Mouse (Mus musculus) liver, embryonic 14.5 days (tissue): ENCODE data around the gene Ppt1. TPM values are rescaled to one million over a fixed set of nuclear protein-coding genes. Genes with fewer than 3 reads are reported as not detected.
A peak's percentile ranks its signal among the peaks of the same experiment; 100 is the strongest.

Experiments
- ATAC-seq: fragments of 200-750 bp; cut with Nextera tagmentation; 2 replicates; pipeline ENCODE4 v1.8.0; 2017; ENCODE audit warnings: moderate number of reproducible peaks, mild to moderate bottlenecking, moderate library complexity; ENCODE audit not compliant: insufficient read depth
- DNase-seq, 3 experiments: peaks; one replicate each; pipeline ENCODE4 v3.0.0-alpha.2; 2012 to 2013; ENCODE audit warnings: low read depth in 3 of 3, low spot score in 3 of 3
- H3K27ac ChIP-seq: fragments of 300-500 bp; sonication (generic); 2 replicates; pipeline ENCODE4 v1.5.1; 2014; ENCODE audit warnings: moderate library complexity, mild to moderate bottlenecking, control low read depth, inconsistent platforms
- H3K27me3 ChIP-seq: fragments of 300-500 bp; sonication (generic); 2 replicates; pipeline ENCODE4 v1.6.1; 2014; ENCODE audit warnings: mild to moderate bottlenecking, low read length, moderate library complexity; ENCODE audit not compliant: control insufficient read depth, insufficient read depth
- H3K36me3 ChIP-seq: fragments of 300-500 bp; sonication (generic); replicated peaks from 2 replicates; pipeline ENCODE4 v1.6.1; 2014; ENCODE audit warnings: low read depth; ENCODE audit not compliant: control insufficient read depth, insufficient read depth
- H3K4me1 ChIP-seq, 2 experiments: fragments of 200-500 bp in 1 of 2; fragments of 300-500 bp in 1 of 2; sonication (generic) in 1 of 2; replicated peaks; 2 replicates each; pipeline ENCODE4 v1.6.1; 2012 to 2014; ENCODE audit warnings: antibody characterized with exemption in 1 of 2, inconsistent platforms in 1 of 2, low read length in 1 of 2; ENCODE audit not compliant: control insufficient read depth in 2 of 2, insufficient read depth in 2 of 2
- H3K4me2 ChIP-seq: fragments of 300-500 bp; sonication (generic); 2 replicates; pipeline ENCODE4 v1.6.1; 2014; ENCODE audit warnings: low read depth, mild to moderate bottlenecking, control low read depth, moderate library complexity
- H3K4me3 ChIP-seq, 2 experiments: fragments of 200-500 bp in 1 of 2; fragments of 300-500 bp in 1 of 2; sonication (generic) in 1 of 2; 2 replicates each; pipeline ENCODE4 v1.5.1; 2012 to 2014; ENCODE audit warnings: low read depth in 2 of 2, low read length in 2 of 2, mild to moderate bottlenecking in 2 of 2, control low read depth in 1 of 2, inconsistent platforms in 1 of 2, moderate library complexity in 1 of 2; ENCODE audit not compliant: insufficient read depth in 1 of 2
- H3K9ac ChIP-seq: fragments of 300-500 bp; sonication (generic); replicated peaks from 2 replicates; pipeline ENCODE4 v1.6.1; 2014; ENCODE audit warnings: mild to moderate bottlenecking, control low read depth, moderate library complexity
- H3K9me3 ChIP-seq: fragments of 300-500 bp; sonication (generic); 2 replicates; pipeline ENCODE4 v1.6.1; 2016; ENCODE audit warnings: low read length, mixed read lengths; ENCODE audit not compliant: control insufficient read depth
- CTCF ChIP-seq: IDR thresholded peaks from 2 replicates; pipeline ENCODE4 v1.5.1; 2016; ENCODE audit warnings: antibody characterized with exemption, low read depth, control low read depth
- EP300 ChIP-seq: IDR thresholded peaks from 2 replicates; pipeline ENCODE4 v1.6.1; 2016; ENCODE audit warnings: antibody characterized with exemption, low read depth
- WGBS: fragments of 180-500 bp; shearing (Covaris S2); extraction: QIAGEN DNeasy Blood & Tissue Kit; methylation state at CpG from one replicate; pipeline ENCODE4 v1.1.7; 2014; ENCODE audit not compliant: insufficient replicate concordance; 5-methylcytosine and 5-hydroxymethylcytosine counted together
- polyA plus RNA-seq, 2 experiments: library from polyadenylated mRNA; depleted of rRNA in 1 of 2; stranded (reverse) in 1 of 2; unstranded in 1 of 2; fragments of >200 nt; fragmentation: Nextera tagmentation in 1 of 2; extraction: Ambion mirVana in 1 of 2; gene quantifications; 2 replicates each; pipeline versions ENCODE4 v1.2.1 to v1.2.3; 2012 to 2014

The Ppt1 gene
- polyA plus RNA-seq, 2 experiments: 10.4 to 17.6 TPM

DNA sequence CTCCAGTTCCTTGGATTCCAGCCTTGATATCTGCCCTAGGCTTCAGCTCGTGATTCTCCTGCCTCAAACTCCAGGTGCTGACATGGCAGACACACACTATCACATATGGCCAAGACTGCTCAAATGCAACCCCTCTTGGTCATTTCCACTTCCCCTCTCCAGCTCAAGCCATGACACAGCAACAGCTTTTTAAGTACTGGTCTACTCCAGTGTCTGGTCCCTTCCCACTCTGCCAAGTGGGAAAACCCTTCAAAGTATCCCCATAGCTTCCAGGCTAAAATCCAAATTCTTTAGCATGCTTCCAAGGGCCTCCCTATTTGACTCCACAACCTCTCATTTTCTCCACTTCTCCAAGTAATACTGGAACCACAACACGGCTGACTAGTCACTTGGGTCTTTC is 48.0 kb downstream of the Ppt1 start:
- no peaks in the 10 kb centered on the region for H3K36me3 ChIP-seq
- H3K9ac ChIP-seq: peak overlapping the region; percentile 90; the same call in 1 of the 2 replicates
- H3K4me3 ChIP-seq: peak overlapping the region; percentile 89 to 91; a peak in 3 of 4 replicates
- peak overlapping the region; percentile 100 for H3K4me2 ChIP-seq
- no peaks in the 10 kb centered on the region for H3K27me3 ChIP-seq
- DNase-seq (no peak), ATAC-seq (no peak)
- TF ChIP-seq EP300: no peak
- no peak for TF ChIP-seq CTCF
- peaks cover 20 to 21% of the 10 kb centered on the region in 2 experiments for H3K4me1 ChIP-seq
- no peaks in the 10 kb centered on the region for H3K9me3 ChIP-seq
- peak overlapping the region; percentile 38; the same call in 1 of the 2 replicates for H3K27ac ChIP-seq
- WGBS: 17% methylated on average over 2 of the region's 2 CpGs

DNA sequence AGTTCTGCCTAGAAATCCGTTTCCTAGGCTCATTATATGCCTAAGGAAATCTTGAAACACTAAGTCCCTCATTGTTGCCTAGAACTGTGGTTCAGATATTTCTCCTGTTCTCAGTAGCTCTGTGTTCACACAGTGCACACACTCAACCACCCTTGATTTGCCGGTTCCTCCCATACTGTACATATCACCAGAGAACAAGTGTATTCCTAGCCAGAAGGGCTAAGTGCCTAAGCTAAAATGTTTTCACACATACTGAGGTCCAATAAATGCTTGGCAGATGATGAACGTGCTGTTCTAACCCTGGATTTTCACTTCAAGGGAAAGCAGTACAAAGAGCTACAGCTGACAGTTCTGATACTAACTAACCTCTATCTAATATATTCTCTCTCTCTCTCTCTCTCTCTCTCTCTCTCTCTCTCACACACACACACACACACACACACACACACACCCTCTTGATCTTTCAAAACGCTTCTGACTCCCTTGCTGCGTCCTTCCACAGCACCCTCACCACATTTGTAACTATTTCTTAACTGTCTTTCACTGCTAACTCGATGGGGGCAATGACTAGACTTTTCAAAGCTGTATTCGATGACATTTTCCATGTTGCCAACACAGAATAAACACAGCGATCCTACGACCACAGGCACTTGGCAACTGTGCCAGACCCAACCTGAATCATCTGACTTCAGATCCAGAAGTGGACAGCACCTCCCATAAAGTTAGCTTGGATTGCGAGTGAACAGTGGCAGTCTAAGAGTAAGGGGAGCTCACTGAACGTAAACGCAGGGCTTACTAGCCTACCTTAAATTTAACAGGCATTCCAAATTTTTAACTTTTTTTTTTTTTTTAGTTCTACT is 48.7 kb downstream of the Ppt1 start:
- H3K9ac ChIP-seq: peak overlapping the region; percentile 90
- no peaks in the 10 kb centered on the region for H3K36me3 ChIP-seq
- WGBS: 7% methylated on average over 12 of the region's 12 CpGs
- ATAC-seq (no peak), DNase-seq (no peak)
- peak overlapping the region; percentile 99 for H3K27ac ChIP-seq
- TF ChIP-seq EP300: no peak
- TF ChIP-seq CTCF: no peak
- H3K9me3 ChIP-seq: no peaks in the 10 kb centered on the region
- no peaks in the 10 kb centered on the region for H3K27me3 ChIP-seq
- H3K4me3 ChIP-seq: peak overlapping the region; percentile 89 to 91
- peaks cover 20 to 21% of the 10 kb centered on the region in 2 experiments for H3K4me1 ChIP-seq
- peak overlapping the region; percentile 100 for H3K4me2 ChIP-seq

DNA sequence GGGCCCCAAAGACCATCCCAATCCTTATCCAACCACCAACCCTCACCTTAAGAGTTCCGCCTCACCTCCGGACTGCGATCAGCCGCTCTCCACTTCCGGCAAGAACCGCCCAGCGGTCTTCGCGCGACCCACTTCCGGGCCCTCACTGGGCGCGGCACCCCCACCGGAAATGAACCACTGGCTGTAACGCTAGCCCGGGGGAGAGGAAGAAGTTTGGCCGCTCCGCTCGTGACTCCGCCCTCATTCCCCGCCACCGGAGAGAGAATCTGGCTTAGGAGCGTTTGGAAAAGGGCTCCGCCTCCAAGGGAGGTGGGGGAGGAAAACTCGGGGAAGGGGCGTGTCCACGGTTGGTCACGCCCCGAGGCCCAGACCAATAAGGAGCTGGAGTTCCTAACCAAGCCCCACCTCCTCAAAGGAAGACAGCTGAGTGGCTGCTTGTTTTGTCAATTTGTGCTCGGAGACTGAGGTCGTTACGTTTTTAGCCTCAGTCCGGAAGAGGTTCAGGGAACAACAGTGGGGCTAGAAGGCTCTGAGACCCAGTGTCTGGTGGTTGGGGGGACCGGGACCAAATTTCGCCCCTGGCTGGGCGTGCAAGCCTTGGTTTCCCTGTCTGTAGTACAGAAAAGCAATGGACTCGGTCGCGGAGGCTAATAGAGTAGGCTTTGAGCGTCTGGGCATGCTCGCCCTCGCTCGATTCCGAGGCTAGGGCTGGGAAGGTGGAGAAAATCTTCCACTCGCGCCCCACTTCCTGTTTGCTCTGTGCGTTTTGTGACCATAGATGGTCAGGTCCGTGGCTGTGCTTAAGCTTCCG is 49.9 kb downstream of the Ppt1 start, which contains the start of gene Cap1:
Gene Cap1, minus strand, starts transcription at position 289 of the 811 bp plus-strand sequence.
- TF ChIP-seq CTCF (no peak), EP300 (no peak)
- peak; percentile 93 for ATAC-seq

DNA sequence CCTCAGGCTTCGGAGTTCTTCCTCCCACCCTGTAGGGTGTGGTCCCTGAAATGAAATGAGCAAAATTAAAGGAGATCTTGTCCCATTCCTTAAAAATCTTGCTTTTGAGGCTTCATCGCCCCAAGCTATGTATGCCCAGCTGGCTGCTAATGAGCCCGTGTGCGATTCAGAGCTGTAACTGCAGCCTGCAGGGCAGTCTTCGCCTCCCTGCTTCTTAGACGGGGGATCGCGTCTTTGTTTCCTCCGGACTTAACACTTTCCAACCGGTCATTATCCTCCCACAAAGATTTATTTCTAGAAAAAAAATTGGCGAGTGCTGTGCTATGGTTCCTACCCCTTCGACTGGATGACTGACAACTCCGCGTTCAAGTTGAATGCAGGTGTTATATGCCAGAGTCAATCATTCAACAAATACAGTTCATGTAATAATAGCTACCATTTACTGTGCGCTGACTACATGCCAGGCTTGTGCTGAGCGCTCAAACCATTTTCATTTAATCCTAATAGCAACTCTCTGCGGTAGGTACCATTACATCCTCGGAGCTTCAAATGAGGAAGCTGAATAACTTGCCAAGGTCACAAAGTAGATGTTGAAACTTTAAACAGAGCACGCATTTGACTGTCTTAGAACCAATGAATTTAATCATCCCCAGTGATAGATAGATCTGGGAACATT is 50.7 kb downstream of the Ppt1 start:
- H3K4me3 ChIP-seq: peak overlapping the region; percentile 86 to 89
- H3K4me1 ChIP-seq: peaks cover 25 to 30% of the 10 kb centered on the region in 2 experiments
- H3K36me3 ChIP-seq: no peaks in the 10 kb centered on the region
- ATAC-seq (no peak), DNase-seq (no peak)
- peak overlapping the region; percentile 100 for H3K4me2 ChIP-seq
- WGBS: 4% methylated on average over 19 of the region's 19 CpGs
- H3K9me3 ChIP-seq: no peaks in the 10 kb centered on the region
- H3K27ac ChIP-seq: peak overlapping the region; percentile 99
- TF ChIP-seq CTCF: no peak
- TF ChIP-seq EP300: no peak
- no peaks in the 10 kb centered on the region for H3K27me3 ChIP-seq
- peak overlapping the region; percentile 95 for H3K9ac ChIP-seq

More for the DNA sequence above, 49.9 kb downstream of the Ppt1 start, which contains the start of gene Cap1:
- peak within 1 kb of the TSS; percentile 95 for H3K9ac ChIP-seq
- peak within 1 kb of the TSS; percentile 99 for H3K27ac ChIP-seq
- WGBS: under 1% methylated on average over 49 of the region's 49 CpGs
- H3K4me1 ChIP-seq: peaks cover 23 to 24% of the 10 kb centered on the region in 2 experiments
- H3K36me3 ChIP-seq: no peaks in the 10 kb centered on the region
- no peaks in the 10 kb centered on the region for H3K27me3 ChIP-seq
- peak; percentile 98 to 99 (median 99) for DNase-seq
- H3K4me3 ChIP-seq: peak within 1 kb of the TSS; percentile 89 to 91
- no peaks in the 10 kb centered on the region for H3K9me3 ChIP-seq
- H3K4me2 ChIP-seq: peak within 1 kb of the TSS; percentile 100
